Mouse (Mus musculus) spleen, adult 2 months (tissue): ENCODE measurements at regions not wholly inside any gene's neighbourhood (a gene's known extent, or its start where the extent isn't known, plus 50 kb on each side); places are given as distances from the start of the nearest gene placed in this dataset.

Source experiments
- DNase-seq, 2 experiments: peaks; one replicate each; pipeline versions ENCODE4 v3.0.0 to v3.0.0-alpha.2; 2012 to 2021; ENCODE audit warnings: low spot score in 2 of 2, low read depth in 1 of 2
- H3K27ac ChIP-seq: fragments of 200-500 bp; 2 replicates; pipeline ENCODE4 v1.5.1; 2012; ENCODE audit warnings: low read length, inconsistent platforms; ENCODE audit not compliant: insufficient read depth
- H3K27me3 ChIP-seq: fragments of 200-500 bp; 2 replicates; pipeline ENCODE4 v1.6.1; 2012; ENCODE audit warnings: mild to moderate bottlenecking, moderate library complexity, low read length, inconsistent platforms; ENCODE audit not compliant: control insufficient read depth, insufficient read depth
- H3K36me3 ChIP-seq: fragments of 200-500 bp; 2 replicates; pipeline ENCODE4 v1.6.1; 2012; ENCODE audit warnings: mild to moderate bottlenecking, low read length, inconsistent platforms; ENCODE audit not compliant: control insufficient read depth, insufficient read depth
- H3K4me1 ChIP-seq: fragments of 200-500 bp; 2 replicates; pipeline ENCODE4 v1.6.1; 2011; ENCODE audit warnings: inconsistent platforms; ENCODE audit not compliant: control insufficient read depth, insufficient read depth, insufficient read length
- H3K4me3 ChIP-seq: fragments of 200-500 bp; 2 replicates; pipeline ENCODE4 v1.5.1; 2011; ENCODE audit warnings: mild to moderate bottlenecking, inconsistent platforms; ENCODE audit not compliant: insufficient read depth, insufficient read length; ENCODE audit errors: extremely low read depth
- CTCF ChIP-seq: fragments of 200-500 bp; IDR thresholded peaks from 2 replicates; pipeline ENCODE4 v1.5.1; 2011; ENCODE audit warnings: mild to moderate bottlenecking, inconsistent platforms; ENCODE audit not compliant: insufficient read depth, insufficient read length, insufficient replicate concordance; ENCODE audit errors: extremely low read depth
- POLR2A ChIP-seq: fragments of 200-500 bp; IDR thresholded peaks from 2 replicates; pipeline ENCODE4 v1.6.1; 2011; ENCODE audit warnings: low read depth, low read length, inconsistent platforms
- WGBS: fragments of 180-500 bp; shearing (Covaris S2); methylation state at CpG from one replicate; pipeline ENCODE4 v1.1.7; 2018; 5-methylcytosine and 5-hydroxymethylcytosine counted together

DNA sequence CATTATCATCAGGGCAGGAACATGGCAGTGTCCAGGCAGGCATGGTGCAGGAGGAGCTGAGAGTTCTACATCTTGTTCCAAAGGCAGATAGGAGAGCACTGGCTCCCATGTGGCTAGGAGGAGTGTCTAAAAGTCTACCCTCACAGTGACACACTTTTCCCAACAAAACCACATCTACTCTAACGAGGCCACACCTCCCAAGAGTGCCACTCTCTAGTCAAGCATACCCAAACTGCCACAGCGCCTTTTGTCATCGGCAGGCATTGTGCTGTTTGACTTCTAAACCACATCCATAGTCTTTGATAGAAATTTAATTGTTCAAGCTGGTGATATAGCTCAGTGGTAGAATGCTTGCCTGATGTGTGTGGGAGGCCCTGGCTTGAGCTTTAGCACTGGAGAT lies 56.6 kb upstream of the Mvb12b start:
- H3K4me3 ChIP-seq: no peak overlapping the region
- TF ChIP-seq POLR2A (no peak), CTCF (no peak)
- no peak overlapping the region for H3K27ac ChIP-seq
- H3K4me1 ChIP-seq: no peaks in the 10 kb centered on the region
- no peak for DNase-seq
- WGBS: 35% methylated on average over 3 of the region's 3 CpGs
- no peaks in the 10 kb centered on the region for H3K36me3 ChIP-seq
- H3K27me3 ChIP-seq: no peaks in the 10 kb centered on the region

- Histone ChIP-seq H3K27ac (no peak overlapping the region), H3K27me3 (no peaks in the 10 kb centered on the region), H3K4me3 (no peak overlapping the region), H3K4me1 (no peaks in the 10 kb centered on the region), H3K36me3 (no peaks in the 10 kb centered on the region)
- DNase-seq: no peak
- 73% methylated on average over 2 of the region's 2 CpGs for WGBS
- no peak for TF ChIP-seq POLR2A
- TF ChIP-seq CTCF: no peak
These were observed 54.3 kb upstream of the Mvb12b start for GRCm38 (mm10) chr2:33942085-33942484.

GRCm38 (mm10) chr2:33941316-33941715 lies 53.6 kb upstream of the Mvb12b start:
- Histone ChIP-seq H3K4me1 (no peaks in the 10 kb centered on the region), H3K4me3 (no peak overlapping the region), H3K36me3 (no peaks in the 10 kb centered on the region), H3K27me3 (no peaks in the 10 kb centered on the region), H3K27ac (no peak overlapping the region)
- WGBS: 94% methylated on average over 11 of the region's 11 CpGs
- no peak for TF ChIP-seq POLR2A
- no peak for TF ChIP-seq CTCF
- DNase-seq: no peak

GRCm38 (mm10) chr2:33939836-33940235 lies 52.1 kb upstream of the Mvb12b start:
- Histone ChIP-seq H3K4me1 (no peaks in the 10 kb centered on the region), H3K27me3 (no peaks in the 10 kb centered on the region), H3K36me3 (no peaks in the 10 kb centered on the region), H3K27ac (no peak overlapping the region), H3K4me3 (no peak overlapping the region)
- TF ChIP-seq CTCF (no peak), POLR2A (no peak)
- 93% methylated on average over 4 of the region's 4 CpGs for WGBS
- no peak for DNase-seq
